Mouse (Mus musculus): ENCODE data around the gene Cdk19.

DNA sequence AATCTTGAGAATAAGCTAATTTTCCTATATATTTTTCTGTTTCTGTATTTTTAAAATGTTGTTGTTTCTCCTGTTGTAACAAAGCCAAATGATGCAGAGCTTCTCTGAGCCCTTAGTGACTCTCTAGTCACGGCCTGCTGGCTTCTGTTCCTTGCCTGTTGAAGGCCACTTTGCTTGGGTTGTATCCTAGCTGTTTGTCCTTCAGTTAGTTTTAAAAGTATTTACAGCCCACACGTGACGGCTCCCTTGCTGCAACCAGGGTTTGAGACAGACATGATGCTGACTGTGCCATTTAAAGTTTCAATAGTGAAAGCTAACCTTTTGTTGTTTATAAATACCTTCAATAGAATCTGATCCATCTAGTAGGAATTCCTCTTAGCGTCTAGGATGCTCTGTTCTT is 83.3 kb downstream of the Cdk19 start:
- no peak for TF ChIP-seq SMC3 (IDR thresholded peaks at IDR 0.05; ENCODE audit: low read depth, low read length)
- TF ChIP-seq POLR2AphosphoS2 (IDR thresholded peaks at IDR 0.05; ENCODE audit: low read length): no peak
- no peak for TF ChIP-seq ETS1 (IDR thresholded peaks at IDR 0.05; ENCODE audit: low read depth, low read length)
- no peak for TF ChIP-seq POLR2A (IDR thresholded peaks at IDR 0.05; ENCODE audit: control insufficient read depth in 1 of 2, insufficient read depth in 1 of 2, low read depth in 1 of 2, low read length in 2 of 2, poor library complexity in 1 of 2)
- TF ChIP-seq CTCF (IDR thresholded peaks at IDR 0.05 in 2 of 3, conservative IDR thresholded peaks at IDR 0.05 in 1 of 3; ENCODE audit: control insufficient read depth in 1 of 3, insufficient read depth in 1 of 3, low read depth in 2 of 3, low read length in 3 of 3, poor library complexity in 1 of 3, severe bottlenecking in 1 of 3): no peak
- TF ChIP-seq CHD2 (IDR thresholded peaks at IDR 0.05; ENCODE audit: low read length): no peak
- no peak for TF ChIP-seq ZNF384 (IDR thresholded peaks at IDR 0.05; ENCODE audit: low read depth, low read length)
- TF ChIP-seq UBTF (IDR thresholded peaks at IDR 0.05; ENCODE audit: borderline replicate concordance, insufficient read depth, low read depth, low read length): no peak
- TF ChIP-seq HCFC1 (IDR thresholded peaks at IDR 0.05; ENCODE audit: low read depth, low read length): no peak
- TF ChIP-seq MXI1 (IDR thresholded peaks at IDR 0.05; ENCODE audit: low read depth, low read length): no peak
- no peak for TF ChIP-seq USF1 (IDR thresholded peaks at IDR 0.05; ENCODE audit: low read depth, low read length)
- TF ChIP-seq MYC (IDR thresholded peaks at IDR 0.05; ENCODE audit: low read depth, low read length): no peak
